Mouse (Mus musculus) neural tube, postnatal 0 days (tissue): Measurements from ENCODE around the gene Pex1. TPM values are rescaled to one million over a fixed set of nuclear protein-coding genes. Genes with fewer than 3 reads are reported as not detected.

Experiments used
- microRNA-seq: library from miRNA; unstranded; fragments of <30 nt; microRNA quantifications from one replicate; pipeline ENCODE4, GENCODE M21; 2016
- polyA plus RNA-seq: library from polyadenylated mRNA; unstranded; fragments of >200 nt; fragmentation: Nextera tagmentation; extraction: Ambion mirVana; gene quantifications from 2 replicates; pipeline ENCODE4 v1.2.1, GENCODE M21; 2015

Gene Pex1
- polyA plus RNA-seq = 18.1 and 20.9 TPM in 2 replicates

GRCm38 (mm10) chr5:3595693-3596398 is at the start of gene Pex1:
Pex1 (plus strand) TSS chr5:3596066.

GRCm38 (mm10) chr5:3571266-3571665 is 24.6 kb upstream of the Pex1 start, which contains the start of gene 1700109H08Rik:
1700109H08Rik (plus strand) TSS chr5:3571566.

GRCm38 (mm10) chr5:3596399-3596766 is 517 bp downstream of the Pex1 start, which contains the start of gene Rbm48:
Rbm48 (minus strand) TSS chr5:3596585.

GRCm38 (mm10) chr5:3650881-3651280 is 55.0 kb downstream of the Pex1 start, which contains the start of gene Tmbim7:
Tmbim7 (plus strand) TSS chr5:3651181.

GRCm38 (mm10) chr5:3657085-3657484 is 61.2 kb downstream of the Pex1 start, which contains the start of gene Gatad1:
Gatad1 (minus strand) TSS chr5:3657185.

Small RNA genes within 50 kb of the gene (microRNA-seq; reads per million reads assigned to microRNA genes)
- gene Gm26238 = not detected

Other genes starting within 250 kb of the Pex1 start
- 21.6 and 23.5 TPM in 2 replicates for gene Fam133b, start 52.2 kb upstream of the Pex1 start, polyA plus RNA-seq
- gene 1700109H08Rik, start 24.5 kb upstream of the Pex1 start, polyA plus RNA-seq = 1.7 and 2.1 TPM in 2 replicates
- gene Rbm48, start 519 bp downstream of the Pex1 start, polyA plus RNA-seq = 11.8 and 12.4 TPM in 2 replicates
- not detected in 2 replicates for gene Tmbim7, start 55.1 kb downstream of the Pex1 start, polyA plus RNA-seq
- gene Gatad1, start 61.1 kb downstream of the Pex1 start, polyA plus RNA-seq = 82.0 and 90.8 TPM in 2 replicates
- gene Ankib1, start 206.9 kb downstream of the Pex1 start, polyA plus RNA-seq = 18.1 and 19.5 TPM in 2 replicates
- 30.6 and 32.2 TPM in 2 replicates for gene Krit1, start 207.1 kb downstream of the Pex1 start, polyA plus RNA-seq
- 0.05 and 0.08 TPM in 2 replicates for gene Lrrd1, start 249.1 kb downstream of the Pex1 start, polyA plus RNA-seq